Mouse (Mus musculus) hindbrain, embryonic 16.5 days (tissue): ENCODE data around the gene Cenpi. TPM values are rescaled to one million over a fixed set of nuclear protein-coding genes. Genes with fewer than 3 reads are reported as not detected.

Source experiments
- ATAC-seq: fragments of 200-750 bp; cut with Nextera tagmentation; 2 replicates; pipeline ENCODE4 v1.8.0; 2017; ENCODE audit warnings: moderate TSS enrichment, moderate library complexity
- H3K27ac ChIP-seq: fragments of 300-500 bp; sonication (generic); 2 replicates; pipeline ENCODE4 v1.5.1; 2014; ENCODE audit warnings: low read depth, mild to moderate bottlenecking, control low read depth, low read length, moderate library complexity
- H3K27me3 ChIP-seq: fragments of 300-500 bp; sonication (generic); replicated peaks from 2 replicates; pipeline ENCODE4 v1.6.1; 2014; ENCODE audit warnings: low read length; ENCODE audit not compliant: control insufficient read depth, insufficient read depth
- H3K36me3 ChIP-seq: fragments of 300-500 bp; sonication (generic); 2 replicates; pipeline ENCODE4 v1.6.1; 2014; ENCODE audit warnings: mild to moderate bottlenecking, low read length, moderate library complexity, mixed read lengths; ENCODE audit not compliant: control insufficient read depth, insufficient read depth
- H3K4me1 ChIP-seq: fragments of 300-500 bp; sonication (generic); 2 replicates; pipeline ENCODE4 v1.6.1; 2014; ENCODE audit warnings: low read depth, low read length; ENCODE audit not compliant: control insufficient read depth, insufficient read depth
- H3K4me2 ChIP-seq: fragments of 300-500 bp; sonication (generic); 2 replicates; pipeline ENCODE4 v1.6.1; 2014; ENCODE audit warnings: mild to moderate bottlenecking, low read length, control low read depth, moderate library complexity
- H3K4me3 ChIP-seq: fragments of 300-500 bp; sonication (generic); 2 replicates; pipeline ENCODE4 v1.5.1; 2014; ENCODE audit warnings: mild to moderate bottlenecking, low read length, control low read depth, moderate library complexity
- H3K9ac ChIP-seq: fragments of 300-500 bp; sonication (generic); 2 replicates; pipeline ENCODE4 v1.6.1; 2014; ENCODE audit warnings: low read depth, mild to moderate bottlenecking, control low read depth, low read length, moderate library complexity
- H3K9me3 ChIP-seq: fragments of 300-500 bp; sonication (generic); 2 replicates; pipeline ENCODE4 v1.6.1; 2014; ENCODE audit warnings: mild to moderate bottlenecking, low read length, moderate library complexity; ENCODE audit not compliant: control insufficient read depth
- WGBS: fragments of 180-500 bp; shearing (Covaris S2); extraction: QIAGEN DNeasy Blood & Tissue Kit; methylation state at CpG from one replicate; pipeline ENCODE4 v1.1.7; 2014; 5-methylcytosine and 5-hydroxymethylcytosine counted together
- polyA plus RNA-seq: library from polyadenylated mRNA; unstranded; fragments of >200 nt; fragmentation: Nextera tagmentation; extraction: Ambion mirVana; gene quantifications from 2 replicates; pipeline ENCODE4 v1.2.1, GENCODE M21; 2015

Cenpi gene
- polyA plus RNA-seq: 6.9 and 7.7 TPM in 2 replicates

- Histone ChIP-seq H3K4me3 (peak within 1 kb of the TSS; percentile 47), H3K4me2 (peak within 1 kb of the TSS; percentile 68), H3K27ac (no peak within 1 kb of the TSS), H3K4me1 (no peaks in the 10 kb centered on the region), H3K27me3 (no peaks in the 10 kb centered on the region), H3K36me3 (no peaks in the 10 kb centered on the region), H3K9ac (peak within 1 kb of the TSS; percentile 52), H3K9me3 (no peaks in the 10 kb centered on the region)
- WGBS: 20% methylated on average over 36 of the region's 36 CpGs
- ATAC-seq: peak; percentile 97
These were observed at the start of gene Cenpi for GRCm38 (mm10) chrX:134307534-134308274. Gene Cenpi (plus strand): TSS chrX:134308084.

DNA sequence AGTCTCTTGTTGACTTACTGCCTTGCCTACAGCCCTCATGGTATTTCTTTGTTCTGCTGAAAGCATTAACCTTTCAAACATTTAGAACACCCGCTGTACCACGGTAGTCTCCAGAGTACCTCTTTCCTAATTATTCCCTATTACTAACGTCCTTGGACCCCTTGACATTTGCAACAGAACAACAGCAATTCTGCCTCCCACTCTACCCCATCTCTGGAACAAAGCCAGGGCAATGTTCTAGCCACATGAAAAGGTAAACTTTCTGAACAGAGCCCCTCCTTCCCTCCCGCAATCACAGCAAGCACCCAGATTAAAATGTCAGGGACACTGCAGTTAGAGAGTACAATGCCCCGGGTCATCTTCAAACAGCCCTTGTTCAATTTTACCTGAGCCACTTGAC lies 46.7 kb upstream of the Cenpi start:
- no peaks in the 10 kb centered on the region for H3K27me3 ChIP-seq
- no peak for ATAC-seq
- 45% methylated on average over 5 of the region's 5 CpGs for WGBS
- H3K4me1 ChIP-seq: no peaks in the 10 kb centered on the region
- H3K27ac ChIP-seq: no peak overlapping the region
- no peaks in the 10 kb centered on the region for H3K36me3 ChIP-seq
- no peaks in the 10 kb centered on the region; the same call in 1 of the 2 replicates for H3K9me3 ChIP-seq
- H3K9ac ChIP-seq: no peak overlapping the region
- H3K4me2 ChIP-seq: no peak overlapping the region
- no peak overlapping the region for H3K4me3 ChIP-seq

GRCm38 (mm10) chrX:134262129-134262528 lies 45.8 kb upstream of the Cenpi start:
- no peaks in the 10 kb centered on the region for H3K4me1 ChIP-seq
- no peak overlapping the region for H3K4me3 ChIP-seq
- no peaks in the 10 kb centered on the region for H3K27me3 ChIP-seq
- no peaks in the 10 kb centered on the region for H3K36me3 ChIP-seq
- H3K9ac ChIP-seq: no peak overlapping the region
- no peaks in the 10 kb centered on the region; the same call in 1 of the 2 replicates for H3K9me3 ChIP-seq
- H3K4me2 ChIP-seq: no peak overlapping the region; the same call in 1 of the 2 replicates
- ATAC-seq: peak; percentile 72; the same call in 1 of the 2 replicates
- no peak overlapping the region for H3K27ac ChIP-seq
- WGBS: 64% methylated on average over 11 of the region's 11 CpGs

- Histone ChIP-seq H3K9ac (no peak overlapping the region), H3K4me2 (peak overlapping the region; percentile 17)
These were observed 32.2 kb upstream of the Cenpi start for GRCm38 (mm10) chrX:134275715-134276114.

GRCm38 (mm10) chrX:134276275-134277160 lies 31.4 kb upstream of the Cenpi start, which contains the start of gene Trmt2b:
Gene Trmt2b (minus strand): TSS chrX:134276984.
- peak within 1 kb of the TSS; percentile 45 for H3K9ac ChIP-seq

More at GRCm38 (mm10) chrX:134275715-134276114, 32.2 kb upstream of the Cenpi start:
- no peaks in the 10 kb centered on the region for H3K36me3 ChIP-seq
- no peak overlapping the region for H3K27ac ChIP-seq
- H3K4me3 ChIP-seq: no peak overlapping the region
- no peaks in the 10 kb centered on the region; the same call in 1 of the 2 replicates for H3K27me3 ChIP-seq
- H3K4me1 ChIP-seq: no peaks in the 10 kb centered on the region
- no peak for ATAC-seq
- H3K9me3 ChIP-seq: no peaks in the 10 kb centered on the region
- WGBS: 15% methylated on average over 6 of the region's 6 CpGs

DNA sequence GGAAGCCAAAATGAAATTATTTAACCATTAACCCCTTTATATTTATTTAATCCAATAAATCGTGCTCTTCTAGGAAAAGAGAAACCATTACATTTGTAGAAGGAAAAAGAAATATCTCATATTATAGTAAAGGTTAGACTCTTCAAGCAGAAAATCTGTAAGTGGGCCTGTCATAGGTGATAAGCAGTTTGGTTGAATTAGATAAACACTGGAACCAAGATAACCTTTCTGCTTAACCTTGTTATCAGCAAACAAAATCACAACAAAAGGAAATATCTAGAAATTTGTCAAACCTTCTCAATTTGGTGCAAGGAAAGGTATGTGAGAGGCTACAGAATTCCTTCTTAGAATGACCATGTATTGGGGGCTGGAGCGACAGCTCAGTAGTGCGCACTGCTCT lies 27.4 kb upstream of the Cenpi start:
- no peak overlapping the region for H3K9ac ChIP-seq
- no peaks in the 10 kb centered on the region for H3K4me1 ChIP-seq
- H3K4me3 ChIP-seq: no peak overlapping the region
- 94% methylated on average over 3 of the region's 3 CpGs for WGBS
- H3K4me2 ChIP-seq: no peak overlapping the region
- H3K9me3 ChIP-seq: no peaks in the 10 kb centered on the region
- no peak overlapping the region for H3K27ac ChIP-seq
- no peaks in the 10 kb centered on the region; the same call in 1 of the 2 replicates for H3K27me3 ChIP-seq
- ATAC-seq: no peak
- H3K36me3 ChIP-seq: no peaks in the 10 kb centered on the region

More at GRCm38 (mm10) chrX:134276275-134277160, 31.4 kb upstream of the Cenpi start, which contains the start of gene Trmt2b:
- H3K9me3 ChIP-seq: no peaks in the 10 kb centered on the region
- no peaks in the 10 kb centered on the region for H3K36me3 ChIP-seq
- no peaks in the 10 kb centered on the region for H3K4me1 ChIP-seq
- H3K4me2 ChIP-seq: peak within 1 kb of the TSS; percentile 58
- H3K27ac ChIP-seq: no peak within 1 kb of the TSS
- peak; percentile 95 for ATAC-seq
- WGBS: 22% methylated on average over 22 of the region's 26 CpGs
- peak within 1 kb of the TSS; percentile 45 for H3K4me3 ChIP-seq
- H3K27me3 ChIP-seq: no peaks in the 10 kb centered on the region; the same call in 1 of the 2 replicates

DNA sequence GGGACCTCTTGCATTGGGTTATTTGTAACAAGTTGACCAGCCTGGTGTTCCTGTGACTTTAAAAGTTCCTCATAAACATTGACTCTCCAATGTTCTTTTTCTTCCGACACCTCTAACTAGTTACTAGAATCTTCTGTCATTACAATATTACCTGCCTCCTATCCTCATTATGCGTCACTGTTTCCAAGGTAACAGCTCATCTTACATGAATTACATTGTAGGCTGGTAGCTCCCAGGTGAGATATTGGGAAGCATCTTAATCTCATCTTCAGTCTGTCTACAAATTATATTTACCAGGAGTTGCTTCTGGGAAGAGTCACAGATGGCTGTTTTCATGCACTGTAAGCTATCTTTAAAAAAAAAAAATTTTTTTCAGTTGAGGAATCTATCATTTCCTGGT lies 22.8 kb upstream of the Cenpi start:
- peak; percentile 56; the same call in 1 of the 2 replicates for ATAC-seq
- WGBS: 67% methylated on average over 2 of the region's 2 CpGs
- H3K4me3 ChIP-seq: no peak overlapping the region
- H3K4me1 ChIP-seq: no peaks in the 10 kb centered on the region
- no peaks in the 10 kb centered on the region for H3K27me3 ChIP-seq
- no peak overlapping the region for H3K27ac ChIP-seq
- no peak overlapping the region for H3K4me2 ChIP-seq
- H3K9me3 ChIP-seq: no peaks in the 10 kb centered on the region
- no peaks in the 10 kb centered on the region for H3K36me3 ChIP-seq
- H3K9ac ChIP-seq: no peak overlapping the region

DNA sequence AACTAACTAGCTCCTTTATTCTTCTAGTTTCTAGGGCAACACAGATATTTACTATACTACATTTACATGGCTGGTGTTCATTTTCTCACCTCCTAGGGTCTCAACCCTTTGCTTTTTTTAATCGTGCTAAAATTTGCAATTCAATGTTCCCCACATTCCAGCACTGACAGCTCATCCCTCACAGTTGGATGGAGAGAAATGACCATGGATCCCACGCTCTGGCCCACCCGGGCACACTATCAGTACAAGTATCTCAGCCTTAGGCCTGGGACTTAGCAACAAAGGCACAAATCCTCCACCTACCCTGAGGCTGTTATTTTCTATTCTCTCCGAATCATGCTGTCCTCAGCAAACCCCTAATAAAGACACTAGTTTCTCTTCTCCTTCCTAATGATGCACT lies 22.1 kb upstream of the Cenpi start:
- no peaks in the 10 kb centered on the region for H3K4me1 ChIP-seq
- no peaks in the 10 kb centered on the region for H3K36me3 ChIP-seq
- no peaks in the 10 kb centered on the region for H3K9me3 ChIP-seq
- no peak overlapping the region for H3K27ac ChIP-seq
- no peak overlapping the region for H3K9ac ChIP-seq
- 30% methylated on average over 4 of the region's 4 CpGs for WGBS
- H3K27me3 ChIP-seq: no peaks in the 10 kb centered on the region
- no peak overlapping the region for H3K4me3 ChIP-seq
- 0 out of 2 replicates have a peak, but pooled peaks have one; percentile 27 for ATAC-seq
- no peak overlapping the region for H3K4me2 ChIP-seq

DNA sequence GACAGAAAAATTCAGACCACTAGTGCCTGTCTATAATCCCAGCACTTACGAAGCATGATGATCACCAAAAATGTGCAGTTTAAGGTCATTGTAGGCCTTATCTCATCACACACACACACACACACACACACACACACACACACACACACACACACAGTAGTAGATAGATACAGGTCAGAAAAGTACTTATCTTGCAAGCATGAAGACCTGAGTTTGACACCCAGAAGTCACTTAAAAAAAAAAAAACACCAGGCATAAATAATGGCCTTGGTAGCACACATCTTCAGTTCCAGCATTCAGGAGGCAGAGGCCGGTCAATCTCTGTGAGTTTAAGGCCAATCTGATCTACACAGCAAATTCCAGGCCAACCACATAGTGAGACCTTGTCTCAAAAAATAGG lies 20.6 kb upstream of the Cenpi start:
- H3K9ac ChIP-seq: no peak overlapping the region
- WGBS: 100% methylated on average over 2 of the region's 2 CpGs
- no peaks in the 10 kb centered on the region for H3K4me1 ChIP-seq
- no peak overlapping the region for H3K27ac ChIP-seq
- H3K4me3 ChIP-seq: no peak overlapping the region
- no peaks in the 10 kb centered on the region for H3K27me3 ChIP-seq
- H3K36me3 ChIP-seq: no peaks in the 10 kb centered on the region
- no peak overlapping the region for H3K4me2 ChIP-seq
- H3K9me3 ChIP-seq: no peaks in the 10 kb centered on the region
- no peak for ATAC-seq
